Mouse (Mus musculus) cerebellum, adult 2 months (tissue): ENCODE measurements at regions not wholly inside any gene's neighbourhood (a gene's known extent, or its start where the extent isn't known, plus 50 kb on each side); places are given as distances from the start of the nearest gene placed in this dataset.

Experiments
- CTCF ChIP-seq: fragments of 200-500 bp; IDR thresholded peaks from 2 replicates; pipeline ENCODE4 v1.5.1; 2011; ENCODE audit warnings: low read depth, mild to moderate bottlenecking, control low read depth, low read length, moderate library complexity, borderline replicate concordance; ENCODE audit not compliant: insufficient read depth
- POLR2A ChIP-seq: fragments of 200-500 bp; IDR thresholded peaks from 2 replicates; pipeline ENCODE4 v1.6.1; 2011; ENCODE audit warnings: low read length, control low read depth, borderline replicate concordance; ENCODE audit not compliant: insufficient read depth

DNA sequence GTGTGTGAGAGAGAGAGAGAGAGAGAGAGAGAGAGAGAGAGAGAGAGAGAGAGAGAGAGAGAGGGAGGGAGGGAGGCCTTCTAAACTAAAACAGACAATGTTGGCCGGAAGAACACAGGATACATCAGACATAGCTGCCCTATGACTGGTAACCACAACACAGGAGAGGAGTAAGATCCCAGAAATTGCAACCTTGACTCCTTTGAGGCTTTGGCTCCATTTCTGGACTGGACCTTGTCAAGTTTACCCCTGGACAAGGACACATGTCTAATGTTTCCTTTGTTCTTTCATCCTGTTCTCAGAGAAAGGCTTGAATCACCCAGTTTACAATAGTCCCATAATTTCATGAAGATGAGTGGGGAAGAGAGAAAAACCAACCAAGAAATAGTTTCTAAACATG lies 233.7 kb upstream of the Clnk start:
- no peak for TF ChIP-seq CTCF
- TF ChIP-seq POLR2A, result no peak
